Mouse (Mus musculus): ENCODE results near the gene Ak8.
A peak's percentile ranks its signal among the peaks of the same experiment; 100 is the strongest.

Gene Ak8

DNA sequence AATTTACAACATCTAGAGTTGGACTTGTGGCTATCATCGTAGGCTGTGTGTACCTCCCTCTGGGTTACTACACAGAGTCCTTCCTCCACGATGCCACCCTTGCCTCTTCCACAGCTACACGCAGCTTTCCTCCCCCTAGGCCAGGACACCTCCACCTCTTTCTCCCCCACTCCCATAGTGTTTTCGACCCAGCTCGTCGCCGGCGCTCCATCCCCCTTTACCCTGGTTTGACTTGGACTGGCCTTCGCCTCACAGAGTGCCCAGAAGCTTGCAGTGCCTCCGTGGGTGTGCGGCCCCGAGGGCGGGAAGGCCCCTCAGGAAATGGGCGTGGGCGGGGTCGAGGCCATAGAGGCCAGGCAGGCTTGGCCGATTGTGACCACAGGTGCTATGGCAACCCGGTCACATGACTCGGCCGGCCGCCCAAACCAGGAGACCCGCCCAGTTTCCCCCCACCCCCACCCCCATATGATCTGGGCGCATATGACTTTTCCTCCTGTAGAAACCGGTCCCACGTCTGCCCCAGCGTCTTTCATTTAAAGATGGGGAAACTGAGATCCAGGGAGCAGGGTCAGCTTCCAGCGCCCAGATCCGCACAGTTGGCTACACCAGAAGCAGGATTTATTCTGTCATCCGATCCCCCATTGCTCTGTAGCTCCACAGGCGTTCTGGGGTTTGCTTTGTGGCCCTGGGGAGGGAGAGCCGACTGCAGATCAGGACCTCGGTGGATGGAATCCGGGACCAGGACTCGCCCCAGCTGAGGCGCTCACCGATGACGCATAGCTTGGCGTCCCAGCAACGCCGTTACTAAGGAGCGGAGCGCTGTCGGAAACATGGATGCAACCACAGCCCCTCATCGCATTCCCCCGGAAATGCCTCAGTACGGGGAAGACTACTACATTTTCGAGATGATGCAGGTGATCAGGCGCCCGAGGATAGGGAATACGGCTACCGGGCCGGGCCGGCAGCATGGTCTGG is at the start of gene Ak8, which contains the start of gene Spaca9:
Gene Ak8, plus strand, starts transcription at position 804 of the 975 bp plus-strand sequence.
Gene Spaca9, minus strand, starts transcription at position 367 of the 975 bp plus-strand sequence.
- DNase-seq (ENCODE audit: low spot score), result peak; percentile 95

DNA sequence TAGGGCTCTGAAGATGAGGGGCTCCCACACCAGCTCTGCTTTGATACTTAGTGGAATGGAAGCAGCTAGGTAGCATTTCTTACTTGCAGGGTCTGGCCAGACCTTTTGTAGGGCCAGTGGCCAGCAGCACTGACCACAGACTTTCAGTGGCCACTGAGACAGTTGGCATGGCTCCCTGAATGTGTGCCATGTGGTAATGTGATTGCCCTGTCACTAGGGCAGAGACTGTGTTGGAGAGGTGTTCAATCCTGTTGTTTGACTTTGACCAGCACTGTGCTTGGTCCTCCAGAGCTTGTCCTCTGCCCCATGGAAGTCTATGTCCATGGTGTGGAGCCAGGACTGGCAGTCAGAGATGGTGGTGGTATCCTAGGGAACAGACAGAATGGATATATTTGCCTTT is 49.4 kb upstream of the Ak8 start:
- no peak for DNase-seq (ENCODE audit: low spot score)

DNA sequence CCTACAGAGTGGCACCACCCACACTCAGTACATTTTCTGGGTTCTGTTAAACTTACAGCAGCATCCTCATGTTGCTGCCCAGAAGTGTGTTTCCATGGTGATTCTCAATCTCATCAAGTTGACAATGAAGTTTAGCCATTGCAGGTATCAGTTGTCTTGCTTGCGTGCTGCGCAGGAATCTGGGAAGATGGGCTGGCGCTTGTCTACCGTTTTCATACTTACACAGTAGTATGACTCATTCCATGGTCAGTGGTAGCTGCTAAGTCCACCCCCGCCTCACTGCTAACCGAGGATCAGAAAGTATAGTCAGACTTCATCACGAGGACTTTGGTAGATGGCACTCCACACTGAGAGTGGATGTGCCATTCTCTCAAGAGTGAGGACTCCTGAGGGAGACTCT is 46.6 kb upstream of the Ak8 start:
- DNase-seq (ENCODE audit: low spot score), result no peak

GRCm38 (mm10) chr2:28654295-28654694 is 45.7 kb upstream of the Ak8 start:
- DNase-seq (ENCODE audit: low spot score), result peak; percentile 34

GRCm38 (mm10) chr2:28656216-28656615 is 43.7 kb upstream of the Ak8 start:
- no peak for DNase-seq (ENCODE audit: low spot score)

- DNase-seq (ENCODE audit: low spot score), result no peak
Measured at GRCm38 (mm10) chr2:28662891-28663290, 37.1 kb upstream of the Ak8 start.

DNA sequence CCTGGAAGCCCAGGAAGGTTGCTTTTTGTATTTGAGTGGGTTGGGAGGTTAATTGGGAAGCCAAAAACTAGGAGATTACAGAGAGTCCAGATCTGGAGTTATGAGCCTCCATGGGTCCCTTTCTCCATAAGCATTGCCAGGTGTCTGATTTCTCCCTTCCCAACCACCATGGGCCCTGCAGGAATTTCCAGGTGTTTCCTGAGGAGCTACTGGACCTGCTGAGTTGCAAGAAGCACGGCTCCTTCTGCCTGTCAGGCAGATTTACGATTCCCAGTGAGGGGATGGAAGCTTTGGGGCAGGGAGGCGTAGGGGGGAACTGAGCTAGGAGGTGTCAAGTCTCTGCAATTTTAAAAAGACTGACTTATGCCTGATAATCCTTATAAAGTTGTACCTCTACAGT is 34.1 kb upstream of the Ak8 start:
- DNase-seq (ENCODE audit: low spot score), result no peak

- DNase-seq (ENCODE audit: low spot score), result no peak
Measured at GRCm38 (mm10) chr2:28671438-28671837, 28.5 kb upstream of the Ak8 start.

DNA sequence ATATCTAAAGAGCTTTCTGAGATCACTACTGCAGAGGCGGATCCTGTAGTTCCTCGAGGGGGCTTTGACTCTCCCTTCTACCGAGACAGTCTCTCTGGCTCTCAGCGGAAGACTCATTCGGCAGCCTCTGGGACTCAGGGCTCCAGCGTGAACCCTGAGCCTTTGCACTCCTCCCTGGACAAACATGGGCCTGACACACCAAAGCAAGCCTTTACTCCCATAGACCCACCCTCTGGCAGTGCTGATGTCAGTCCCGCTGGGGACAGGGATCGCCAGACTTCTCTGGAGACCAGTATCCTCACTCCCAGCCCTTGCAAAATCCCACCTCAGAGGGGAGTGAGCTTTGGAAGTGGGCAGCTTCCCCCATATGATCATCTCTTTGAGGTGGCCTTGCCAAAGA is 24.0 kb upstream of the Ak8 start:
- no peak for DNase-seq (ENCODE audit: low spot score)

- peak; percentile 29 for DNase-seq (ENCODE audit: low spot score)
Measured at GRCm38 (mm10) chr2:28680710-28681109, 19.3 kb upstream of the Ak8 start.

DNA sequence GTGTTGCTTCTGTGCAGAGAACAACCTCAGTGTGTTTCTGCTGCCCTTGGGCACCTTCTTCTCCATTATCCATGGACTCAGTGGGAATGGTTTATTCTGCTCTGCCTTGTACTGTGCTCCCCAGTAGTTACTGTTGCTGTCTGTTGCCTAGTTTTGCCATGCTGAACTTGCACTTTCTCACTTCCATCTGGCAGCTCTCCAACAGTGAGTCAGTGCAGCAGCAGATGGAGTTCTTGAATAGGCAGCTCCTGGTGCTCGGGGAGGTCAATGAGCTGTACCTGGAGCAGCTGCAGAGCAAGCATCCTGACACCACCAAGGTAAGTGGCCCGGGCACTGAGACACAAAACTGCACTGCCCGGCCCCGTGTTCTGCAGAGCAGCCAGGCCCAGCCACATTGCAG is 18.2 kb upstream of the Ak8 start:
- DNase-seq (ENCODE audit: low spot score), result no peak

GRCm38 (mm10) chr2:28685895-28686294 is 14.1 kb upstream of the Ak8 start:
- DNase-seq (ENCODE audit: low spot score), result no peak

DNA sequence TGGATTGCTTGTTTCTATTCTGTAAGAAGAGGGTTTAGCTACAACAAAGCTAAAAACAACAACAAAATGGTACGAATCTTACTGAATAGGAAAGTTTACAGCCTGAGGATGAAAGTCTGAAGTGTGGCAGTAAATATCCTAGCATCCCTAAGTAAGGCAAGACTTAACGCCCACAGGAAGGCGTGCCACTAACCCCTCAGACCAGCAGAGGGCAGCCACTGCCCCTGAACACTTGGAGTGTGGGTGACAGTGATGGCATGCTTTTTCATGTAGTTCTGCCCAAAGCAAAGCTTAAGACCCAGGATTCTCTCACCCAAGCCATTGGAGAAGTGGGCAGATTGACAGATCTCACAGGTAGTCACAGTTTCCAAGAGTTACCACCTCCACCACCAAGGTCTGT is 11.5 kb upstream of the Ak8 start:
- peak; percentile 77 for DNase-seq (ENCODE audit: low spot score)

DNA sequence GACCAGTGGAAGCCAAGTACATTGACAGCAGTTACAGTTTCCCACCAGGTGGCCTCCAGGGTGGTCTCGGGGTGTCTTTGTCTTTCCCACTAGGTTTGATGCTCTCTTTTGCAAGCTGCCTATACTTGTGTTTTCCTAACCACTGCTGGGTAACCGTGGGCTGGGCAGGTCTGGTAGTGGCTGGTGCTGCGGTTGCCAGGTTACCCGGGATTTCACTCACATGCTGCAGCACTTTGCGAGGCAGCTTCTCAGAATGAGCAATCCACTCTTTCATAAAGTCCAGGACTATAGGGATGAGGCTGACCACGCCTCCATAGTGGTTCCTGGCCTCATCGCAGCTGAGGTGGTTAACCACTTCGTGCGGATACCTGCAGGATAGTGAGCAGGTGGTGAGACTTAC is 7.3 kb upstream of the Ak8 start:
- no peak for DNase-seq (ENCODE audit: low spot score)

- no peak for DNase-seq (ENCODE audit: low spot score)
Measured at GRCm38 (mm10) chr2:28698566-28698965, 1.4 kb upstream of the Ak8 start.

DNA sequence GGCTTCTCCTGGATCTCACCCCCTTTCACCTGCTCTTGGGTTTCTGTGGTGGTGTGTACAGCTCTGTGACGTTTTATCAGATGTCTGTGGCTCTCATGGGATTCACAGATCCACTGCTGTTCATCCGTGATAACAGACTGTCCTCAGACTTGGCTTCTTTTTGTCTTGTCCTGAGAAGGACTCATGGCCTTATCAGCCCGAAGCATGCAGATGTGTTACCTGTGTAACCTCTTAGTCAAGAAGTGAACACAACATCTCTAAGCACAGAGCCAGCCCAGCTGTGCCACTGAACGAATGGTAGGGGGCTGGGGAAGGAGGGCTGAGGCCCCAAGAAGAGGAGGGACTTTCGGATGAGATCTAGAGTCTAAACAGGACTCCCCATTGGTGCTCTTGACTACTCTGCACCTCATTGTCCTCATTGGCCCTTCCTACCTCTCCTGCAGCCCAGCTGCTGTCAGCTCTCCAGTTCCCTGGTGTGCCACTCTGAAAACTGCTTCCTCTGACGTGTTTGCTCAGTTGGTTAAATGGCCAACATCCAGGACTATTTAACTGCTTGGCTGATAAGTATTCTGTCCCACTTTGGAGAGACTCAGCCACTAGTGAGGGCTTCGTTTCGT is 1.8 kb downstream of the Ak8 start:
- DNase-seq (ENCODE audit: low spot score), result no peak

GRCm38 (mm10) chr2:28706106-28706636 is 6.2 kb downstream of the Ak8 start:
- no peak for DNase-seq (ENCODE audit: low spot score)

- DNase-seq (ENCODE audit: low spot score), result no peak
Measured at GRCm38 (mm10) chr2:28706787-28707186, 6.8 kb downstream of the Ak8 start.

- no peak for DNase-seq (ENCODE audit: low spot score)
Measured at GRCm38 (mm10) chr2:28713036-28713435, 13.1 kb downstream of the Ak8 start.

- DNase-seq (ENCODE audit: low spot score), result no peak
Measured at GRCm38 (mm10) chr2:28722419-28722818, 22.5 kb downstream of the Ak8 start.

DNA sequence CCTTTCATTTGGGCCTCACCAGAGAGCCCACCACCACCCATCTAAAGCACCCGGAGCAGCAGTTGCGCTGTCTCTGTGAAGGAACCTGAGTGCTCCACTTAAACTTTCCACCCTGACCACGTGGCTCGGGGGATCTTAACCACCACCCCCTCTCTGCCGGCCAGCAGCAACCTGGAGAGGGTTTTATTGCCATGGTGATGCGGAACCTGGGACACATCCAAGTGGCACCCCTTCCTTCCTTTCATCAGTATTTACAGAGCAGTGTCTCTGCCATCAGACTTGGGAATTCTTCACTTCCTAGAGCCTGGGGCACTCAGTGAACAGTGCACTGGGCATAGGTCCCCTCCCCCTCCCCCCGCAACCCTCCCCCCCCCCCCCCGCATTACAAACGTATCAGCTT is 23.9 kb downstream of the Ak8 start:
- DNase-seq (ENCODE audit: low spot score), result no peak

GRCm38 (mm10) chr2:28727786-28728404 is 27.9 kb downstream of the Ak8 start:
- peak; percentile 66 for DNase-seq (ENCODE audit: low spot score)

GRCm38 (mm10) chr2:28730676-28731075 is 30.7 kb downstream of the Ak8 start:
- DNase-seq (ENCODE audit: low spot score), result no peak

Measured in embryo, embryonic 10 days (tissue).